Mouse (Mus musculus): ENCODE measurements at regions not wholly inside any gene's neighbourhood (a gene's known extent, or its start where the extent isn't known, plus 50 kb on each side); places are given as distances from the start of the nearest gene placed in this dataset.

GRCm38 (mm10) chr10:38908277-38908676 is 57.0 kb upstream of the Lama4 start:
- no peak for TF ChIP-seq POLR2AphosphoS2 (IDR thresholded peaks at IDR 0.05; ENCODE audit: insufficient read length, low read depth)
- no peak for TF ChIP-seq MAX (IDR thresholded peaks at IDR 0.05; ENCODE audit: low read depth)
- no peak for TF ChIP-seq POLR2A (IDR thresholded peaks at IDR 0.05; ENCODE audit: insufficient read length, low read depth)
- TF ChIP-seq SRF (IDR thresholded peaks at IDR 0.05; ENCODE audit: control insufficient read depth, insufficient read length, low read depth): no peak
- no peak for TF ChIP-seq MYOG (IDR thresholded peaks at IDR 0.05; ENCODE audit: control insufficient read depth in 1 of 3, insufficient read depth in 1 of 3, insufficient read length in 2 of 3, low read depth in 2 of 3)
- no peak for TF ChIP-seq TCF12 (IDR thresholded peaks at IDR 0.05; ENCODE audit: insufficient read depth, poor library complexity, severe bottlenecking)
